Mouse (Mus musculus) cerebellum, adult 2 months (tissue): ENCODE measurements around the gene Armc3. TPM values are rescaled to one million over a fixed set of nuclear protein-coding genes. Genes with fewer than 3 reads are reported as not detected.
"Not testable (repeated sequence)": the region's sequence is repeated elsewhere in the genome, so short reads cannot be mapped to it uniquely, and the experiment has no call there.

ENCODE experiments used
- DNase-seq, 2 experiments: peaks; one replicate each; pipeline ENCODE4 v3.0.0; 2021
- H3K27ac ChIP-seq: fragments of 200-500 bp; 2 replicates; pipeline ENCODE4 v1.5.1; 2012; ENCODE audit warnings: low read length, control low read depth, inconsistent platforms; ENCODE audit not compliant: insufficient read depth
- H3K27me3 ChIP-seq: fragments of 200-500 bp; 2 replicates; pipeline ENCODE4 v1.6.1; 2012; ENCODE audit warnings: inconsistent platforms, mild to moderate bottlenecking, low read length, moderate library complexity; ENCODE audit not compliant: control insufficient read depth, insufficient read depth
- H3K4me1 ChIP-seq: fragments of 200-500 bp; 2 replicates; pipeline ENCODE4 v1.6.1; 2011; ENCODE audit warnings: low read length; ENCODE audit not compliant: control insufficient read depth, insufficient read depth
- H3K4me3 ChIP-seq: fragments of 200-500 bp; replicated peaks from 2 replicates; pipeline ENCODE3; 2011; ENCODE audit warnings: mild to moderate bottlenecking, low read depth, low read length, control low read depth; ENCODE audit not compliant: insufficient read depth
- CTCF ChIP-seq: fragments of 200-500 bp; IDR thresholded peaks from 2 replicates; pipeline ENCODE4 v1.5.1; 2011; ENCODE audit warnings: low read depth, mild to moderate bottlenecking, control low read depth, low read length, moderate library complexity, borderline replicate concordance; ENCODE audit not compliant: insufficient read depth
- POLR2A ChIP-seq: fragments of 200-500 bp; IDR thresholded peaks from 2 replicates; pipeline ENCODE4 v1.6.1; 2011; ENCODE audit warnings: low read length, control low read depth, borderline replicate concordance; ENCODE audit not compliant: insufficient read depth
- WGBS: fragments of 180-500 bp; shearing (Covaris S2); methylation state at CpG from one replicate; pipeline ENCODE4 v1.1.7; 2018; 5-methylcytosine and 5-hydroxymethylcytosine counted together
- polyA plus RNA-seq: library from polyadenylated mRNA; depleted of rRNA; stranded (reverse); fragments of >200 nt; gene quantifications from 2 replicates; pipeline ENCODE4 v1.2.3, GENCODE M21; 2012

Armc3 gene
- polyA plus RNA-seq, 1 experiment: 0.11 TPM

- H3K27me3 ChIP-seq: no peaks in the 10 kb centered on the region
- DNase-seq: no peak
- 73% methylated on average over 4 of the region's 4 CpGs for WGBS
These were observed 117.6 kb downstream of the Armc3 start for GRCm38 (mm10) chr2:19316691-19317090.

GRCm38 (mm10) chr2:19317151-19317812 lies 118.2 kb downstream of the Armc3 start:
- H3K27ac ChIP-seq, H3K4me1 ChIP-seq, H3K4me3 ChIP-seq, DNase-seq, H3K27me3 ChIP-seq: not testable (repeated sequence)
- 94% methylated on average over 2 of the region's 2 CpGs for WGBS

More at GRCm38 (mm10) chr2:19316691-19317090, 117.6 kb downstream of the Armc3 start:
- no peak for TF ChIP-seq CTCF
- no peak for TF ChIP-seq POLR2A
- Histone ChIP-seq H3K4me3 (no peak overlapping the region), H3K27ac (no peak overlapping the region), H3K4me1 (no peaks in the 10 kb centered on the region)

- WGBS: 89% methylated on average over 4 of the region's 4 CpGs
- H3K4me3 ChIP-seq: no peak overlapping the region
- no peak for TF ChIP-seq POLR2A
- DNase-seq: no peak
- no peaks in the 10 kb centered on the region for H3K27me3 ChIP-seq
- no peak overlapping the region for H3K27ac ChIP-seq
- no peaks in the 10 kb centered on the region for H3K4me1 ChIP-seq
These were observed 119.4 kb downstream of the Armc3 start for GRCm38 (mm10) chr2:19318499-19318898.

GRCm38 (mm10) chr2:19319284-19319683 lies 120.2 kb downstream of the Armc3 start:
- WGBS: 81% methylated on average over 3 of the region's 3 CpGs
- no peak for TF ChIP-seq POLR2A
- no peak for TF ChIP-seq CTCF
- Histone ChIP-seq H3K4me1 (no peaks in the 10 kb centered on the region), H3K27ac (no peak overlapping the region), H3K27me3 (no peaks in the 10 kb centered on the region), H3K4me3 (no peak overlapping the region)
- no peak for DNase-seq

- H3K4me1 ChIP-seq: no peaks in the 10 kb centered on the region
- H3K27ac ChIP-seq: no peak overlapping the region
- DNase-seq: no peak
- no peak overlapping the region for H3K4me3 ChIP-seq
- 82% methylated on average over 9 of the region's 9 CpGs for WGBS
- TF ChIP-seq CTCF (no peak), POLR2A (no peak)
- no peaks in the 10 kb centered on the region for H3K27me3 ChIP-seq
These were observed 123.3 kb downstream of the Armc3 start for GRCm38 (mm10) chr2:19322448-19322847.

- Histone ChIP-seq H3K4me1 (no peaks in the 10 kb centered on the region), H3K27me3 (no peaks in the 10 kb centered on the region), H3K27ac (no peak overlapping the region), H3K4me3 (no peak overlapping the region)
- DNase-seq: no peak
- 79% methylated on average over 1 of the region's 1 CpGs for whole genome bisulfite sequencing
- TF ChIP-seq CTCF (no peak), POLR2A (no peak)
These were observed 127.3 kb downstream of the Armc3 start for GRCm38 (mm10) chr2:19326376-19326775.

- no peak overlapping the region for H3K4me3 ChIP-seq
- DNase-seq: no peak
- no peak overlapping the region for H3K27ac ChIP-seq
- no peak for TF ChIP-seq CTCF
- no peak for TF ChIP-seq POLR2A
- WGBS: 78% methylated on average over 4 of the region's 4 CpGs
- no peaks in the 10 kb centered on the region for H3K4me1 ChIP-seq
- no peaks in the 10 kb centered on the region for H3K27me3 ChIP-seq
These were observed 128.7 kb downstream of the Armc3 start for GRCm38 (mm10) chr2:19327811-19328210.

GRCm38 (mm10) chr2:19343901-19344635 lies 145.0 kb downstream of the Armc3 start:
- Histone ChIP-seq H3K4me3 (peak overlapping the region; percentile 49), H3K27me3 (no peaks in the 10 kb centered on the region), H3K4me1 (no peaks in the 10 kb centered on the region), H3K27ac (no peak overlapping the region)
- TF ChIP-seq CTCF (no peak), POLR2A (no peak)
- 30% methylated on average over 10 of the region's 10 CpGs for WGBS
- DNase-seq: peak in 1 of 2 experiments; percentile 29
